Mouse (Mus musculus): ENCODE data around the gene Zfp446. TPM values are rescaled to one million over a fixed set of nuclear protein-coding genes. Genes with fewer than 3 reads are reported as not detected.

Gene Zfp446
- polyA plus RNA-seq, 1 experiment from 2014 or later = 6.7 TPM

- Histone ChIP-seq H3K9ac (ENCODE audit: low read depth, low read length) (peak overlapping the region; percentile 60), H3K4me1 (replicated peaks; ENCODE audit: insufficient read depth, low read length) (peaks cover 12% of the 10 kb centered on the region), H3K36me3 (ENCODE audit: insufficient read depth, low read length) (no peaks in the 10 kb centered on the region), H3K4me3 (replicated peaks; ENCODE audit: low read depth, low read length) (peak overlapping the region; percentile 53), H3K27me3 (ENCODE audit: insufficient read depth, low read length) (no peaks in the 10 kb centered on the region), H3K9me3 (replicated peaks; ENCODE audit: low read length) (no peaks in the 10 kb centered on the region), H3K4me2 (ENCODE audit: low read length) (peak overlapping the region; percentile 81), H3K27ac (peak overlapping the region; percentile 85)
- 2% methylated on average over 29 of the region's 29 CpGs for WGBS
- TF ChIP-seq CTCF (IDR thresholded peaks at IDR 0.05; ENCODE audit: low read depth) = no peak
- ATAC-seq (replicated peaks; ENCODE audit: low FRiP score, low read depth) = peak; percentile 61
- peak; percentile 93 for DNase-seq (ENCODE audit: low spot score)
Observed at GRCm38 (mm10) chr7:12961511-12962141, 16.0 kb upstream of the Zfp446 start.

- Histone ChIP-seq H3K27me3 (ENCODE audit: insufficient read depth, low read length) (no peaks in the 10 kb centered on the region), H3K9me3 (replicated peaks; ENCODE audit: low read length) (no peaks in the 10 kb centered on the region), H3K4me1 (replicated peaks; ENCODE audit: insufficient read depth, low read length) (peaks cover 17% of the 10 kb centered on the region), H3K9ac (ENCODE audit: low read depth, low read length) (peak within 1 kb of the TSS; percentile 88), H3K4me2 (ENCODE audit: low read length) (peak within 1 kb of the TSS; percentile 99), H3K36me3 (ENCODE audit: insufficient read depth, low read length) (peaks cover 5% of the 10 kb centered on the region; the same call in 1 of the 2 replicates), H3K27ac (peak within 1 kb of the TSS; percentile 87), H3K4me3 (replicated peaks; ENCODE audit: low read depth, low read length) (peak within 1 kb of the TSS; percentile 92)
- DNase-seq (ENCODE audit: low spot score) (peak; percentile 90), ATAC-seq (replicated peaks; ENCODE audit: low FRiP score, low read depth) (peak; percentile 90)
- no peak for TF ChIP-seq CTCF (IDR thresholded peaks at IDR 0.05; ENCODE audit: low read depth)
- under 1% methylated on average over 23 of the region's 23 CpGs for WGBS
Observed at GRCm38 (mm10) chr7:12965678-12966091, 12.0 kb upstream of the Zfp446 start, which contains the start of gene Zfp324. Zfp324 (plus strand) TSS chr7:12965838.

- H3K9ac ChIP-seq (ENCODE audit: low read depth, low read length) = peak overlapping the region; percentile 88
- ATAC-seq (replicated peaks; ENCODE audit: low FRiP score, low read depth) = peak; percentile 59
- H3K27ac ChIP-seq = peak overlapping the region; percentile 87
- no peaks in the 10 kb centered on the region for H3K27me3 ChIP-seq (ENCODE audit: insufficient read depth, low read length)
- H3K4me2 ChIP-seq (ENCODE audit: low read length) = peak overlapping the region; percentile 99
- peaks cover 13% of the 10 kb centered on the region for H3K4me1 ChIP-seq (replicated peaks; ENCODE audit: insufficient read depth, low read length)
- peak overlapping the region; percentile 92 for H3K4me3 ChIP-seq (replicated peaks; ENCODE audit: low read depth, low read length)
- DNase-seq (ENCODE audit: low spot score) = peak; percentile 29
- under 1% methylated on average over 29 of the region's 29 CpGs for WGBS
- peaks cover 11% of the 10 kb centered on the region for H3K36me3 ChIP-seq (ENCODE audit: insufficient read depth, low read length)
- TF ChIP-seq CTCF (IDR thresholded peaks at IDR 0.05; ENCODE audit: low read depth) = no peak
- no peaks in the 10 kb centered on the region for H3K9me3 ChIP-seq (replicated peaks; ENCODE audit: low read length)
Observed at GRCm38 (mm10) chr7:12966104-12966845, 11.4 kb upstream of the Zfp446 start.

- Histone ChIP-seq H3K27me3 (ENCODE audit: insufficient read depth, low read length) (no peaks in the 10 kb centered on the region), H3K9ac (ENCODE audit: low read depth, low read length) (no peak overlapping the region), H3K4me3 (replicated peaks; ENCODE audit: low read depth, low read length) (no peak overlapping the region), H3K4me1 (replicated peaks; ENCODE audit: insufficient read depth, low read length) (0 out of 2 replicates have a peak, but pooled peaks cover 5% of the 10 kb centered on the region), H3K36me3 (ENCODE audit: insufficient read depth, low read length) (peaks cover 24% of the 10 kb centered on the region), H3K9me3 (replicated peaks; ENCODE audit: low read length) (no peaks in the 10 kb centered on the region), H3K4me2 (ENCODE audit: low read length) (no peak overlapping the region), H3K27ac (no peak overlapping the region)
- TF ChIP-seq CTCF (IDR thresholded peaks at IDR 0.05; ENCODE audit: low read depth) = no peak
- ATAC-seq (replicated peaks; ENCODE audit: low FRiP score, low read depth) (no peak), DNase-seq (ENCODE audit: low spot score) (no peak)
- 97% methylated on average over 25 of the region's 25 CpGs for WGBS
Observed at GRCm38 (mm10) chr7:12970906-12971305, 6.7 kb upstream of the Zfp446 start.

- peak overlapping the region; percentile 64; the same call in 1 of the 2 replicates for H3K4me3 ChIP-seq (replicated peaks; ENCODE audit: low read depth, low read length)
- H3K36me3 ChIP-seq (ENCODE audit: insufficient read depth, low read length) = no peaks in the 10 kb centered on the region
- peaks cover 5% of the 10 kb centered on the region; the same call in 1 of the 2 replicates for H3K4me1 ChIP-seq (replicated peaks; ENCODE audit: insufficient read depth, low read length)
- H3K27ac ChIP-seq = peak overlapping the region; percentile 89; the same call in 1 of the 2 replicates
- ATAC-seq (replicated peaks; ENCODE audit: low FRiP score, low read depth) = no peak
- peak overlapping the region; percentile 65; the same call in 1 of the 2 replicates for H3K9ac ChIP-seq (ENCODE audit: low read depth, low read length)
- H3K27me3 ChIP-seq (ENCODE audit: insufficient read depth, low read length) = no peaks in the 10 kb centered on the region
- peak overlapping the region; percentile 60 for H3K4me2 ChIP-seq (ENCODE audit: low read length)
- no peaks in the 10 kb centered on the region for H3K9me3 ChIP-seq (replicated peaks; ENCODE audit: low read length)
- no peak for TF ChIP-seq CTCF (IDR thresholded peaks at IDR 0.05; ENCODE audit: low read depth)
- DNase-seq (ENCODE audit: low spot score) = peak; percentile 1
- 74% methylated on average over 18 of the region's 18 CpGs for WGBS
Observed at GRCm38 (mm10) chr7:12978931-12979722, 1.5 kb downstream of the Zfp446 start.

- no peaks in the 10 kb centered on the region for H3K36me3 ChIP-seq (ENCODE audit: insufficient read depth, low read length)
- 38% methylated on average over 6 of the region's 6 CpGs for WGBS
- H3K4me3 ChIP-seq (replicated peaks; ENCODE audit: low read depth, low read length) = no peak overlapping the region
- H3K9ac ChIP-seq (ENCODE audit: low read depth, low read length) = no peak overlapping the region
- ATAC-seq (replicated peaks; ENCODE audit: low FRiP score, low read depth) (no peak), DNase-seq (ENCODE audit: low spot score) (peak; percentile 12)
- no peak overlapping the region for H3K4me2 ChIP-seq (ENCODE audit: low read length)
- no peak overlapping the region for H3K27ac ChIP-seq
- peaks cover 5% of the 10 kb centered on the region; the same call in 1 of the 2 replicates for H3K4me1 ChIP-seq (replicated peaks; ENCODE audit: insufficient read depth, low read length)
- H3K9me3 ChIP-seq (replicated peaks; ENCODE audit: low read length) = no peaks in the 10 kb centered on the region
- no peaks in the 10 kb centered on the region for H3K27me3 ChIP-seq (ENCODE audit: insufficient read depth, low read length)
- TF ChIP-seq CTCF (IDR thresholded peaks at IDR 0.05; ENCODE audit: low read depth) = 0 out of 2 replicates have a peak, but pooled peaks have one; percentile 4
Observed at GRCm38 (mm10) chr7:12979776-12980175, 2.1 kb downstream of the Zfp446 start.

All from kidney, postnatal 0 days (tissue).